Mouse (Mus musculus): ENCODE data around the gene St6galnac5. TPM values are rescaled to one million over a fixed set of nuclear protein-coding genes. Genes with fewer than 3 reads are reported as not detected.
A peak's percentile ranks its signal among the peaks of the same experiment; 100 is the strongest.

St6galnac5 gene
- polyA plus RNA-seq, 1 experiment from 2014 or later = 0.27 TPM

GRCm38 (mm10) chr3:152923530-152923929, 58.5 kb downstream of the St6galnac5 start:
- Histone ChIP-seq H3K27ac (ENCODE audit: low read depth, low read length) (no peak overlapping the region), H3K27me3 (replicated peaks; ENCODE audit: control insufficient read depth, insufficient read depth, low read length) (no peaks in the 10 kb centered on the region), H3K4me3 (ENCODE audit: low read depth, low read length) (no peak overlapping the region), H3K9me3 (ENCODE audit: control insufficient read depth) (no peaks in the 10 kb centered on the region), H3K36me3 (ENCODE audit: control insufficient read depth, insufficient read depth) (no peaks in the 10 kb centered on the region), H3K4me2 (replicated peaks; ENCODE audit: low read depth) (0 out of 2 replicates have a peak overlapping the region, but pooled peaks have one; percentile 10), H3K4me1 (replicated peaks; ENCODE audit: control insufficient read depth, insufficient read depth, low read length) (no peaks in the 10 kb centered on the region), H3K9ac (ENCODE audit: low read depth, low read length) (no peak overlapping the region)
- TF ChIP-seq CTCF (IDR thresholded peaks at IDR 0.05; ENCODE audit: low read depth) = no peak
- 24% methylated on average over 15 of the region's 15 CpGs for WGBS
- no peak for ATAC-seq

DNA sequence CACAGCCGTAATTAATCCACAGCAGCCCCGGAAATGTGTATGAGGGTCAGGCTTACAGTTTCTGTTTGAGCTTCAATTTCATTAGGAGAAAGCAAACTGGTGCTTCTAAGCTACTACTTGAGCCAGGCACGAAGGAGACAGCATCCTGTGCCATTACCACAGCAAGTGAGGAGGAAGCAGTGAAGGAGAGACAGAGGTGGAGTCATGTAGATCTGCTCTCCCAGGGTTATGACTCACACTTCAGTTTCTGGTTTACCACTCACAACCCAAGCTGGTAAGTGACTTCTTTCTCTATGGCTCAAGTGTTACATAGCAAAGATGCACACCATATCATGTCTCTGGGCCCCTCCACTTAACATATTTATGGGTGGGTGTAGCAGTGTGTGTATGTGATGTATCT, 61.7 kb downstream of the St6galnac5 start:
- Histone ChIP-seq H3K9ac (ENCODE audit: low read depth, low read length) (no peak overlapping the region), H3K36me3 (ENCODE audit: control insufficient read depth, insufficient read depth) (no peaks in the 10 kb centered on the region), H3K27me3 (replicated peaks; ENCODE audit: control insufficient read depth, insufficient read depth, low read length) (no peaks in the 10 kb centered on the region), H3K4me3 (ENCODE audit: low read depth, low read length) (no peak overlapping the region), H3K4me1 (replicated peaks; ENCODE audit: control insufficient read depth, insufficient read depth, low read length) (no peaks in the 10 kb centered on the region), H3K4me2 (replicated peaks; ENCODE audit: low read depth) (no peak overlapping the region), H3K27ac (ENCODE audit: low read depth, low read length) (no peak overlapping the region), H3K9me3 (ENCODE audit: control insufficient read depth) (no peaks in the 10 kb centered on the region)
- 77% methylated on average over 3 of the region's 3 CpGs for WGBS
- no peak for TF ChIP-seq CTCF (IDR thresholded peaks at IDR 0.05; ENCODE audit: low read depth)
- no peak for ATAC-seq

GRCm38 (mm10) chr3:152919101-152919500, 62.9 kb downstream of the St6galnac5 start:
- no peaks in the 10 kb centered on the region for H3K4me1 ChIP-seq (replicated peaks; ENCODE audit: control insufficient read depth, insufficient read depth, low read length)
- no peak overlapping the region for H3K27ac ChIP-seq (ENCODE audit: low read depth, low read length)
- no peak overlapping the region for H3K4me3 ChIP-seq (ENCODE audit: low read depth, low read length)
- no peak overlapping the region for H3K9ac ChIP-seq (ENCODE audit: low read depth, low read length)
- H3K9me3 ChIP-seq (ENCODE audit: control insufficient read depth) = no peaks in the 10 kb centered on the region
- no peak for TF ChIP-seq CTCF (IDR thresholded peaks at IDR 0.05; ENCODE audit: low read depth)
- no peaks in the 10 kb centered on the region for H3K27me3 ChIP-seq (replicated peaks; ENCODE audit: control insufficient read depth, insufficient read depth, low read length)
- H3K36me3 ChIP-seq (ENCODE audit: control insufficient read depth, insufficient read depth) = no peaks in the 10 kb centered on the region
- WGBS = 65% methylated on average over 10 of the region's 10 CpGs
- no peak overlapping the region for H3K4me2 ChIP-seq (replicated peaks; ENCODE audit: low read depth)
- no peak for ATAC-seq

DNA sequence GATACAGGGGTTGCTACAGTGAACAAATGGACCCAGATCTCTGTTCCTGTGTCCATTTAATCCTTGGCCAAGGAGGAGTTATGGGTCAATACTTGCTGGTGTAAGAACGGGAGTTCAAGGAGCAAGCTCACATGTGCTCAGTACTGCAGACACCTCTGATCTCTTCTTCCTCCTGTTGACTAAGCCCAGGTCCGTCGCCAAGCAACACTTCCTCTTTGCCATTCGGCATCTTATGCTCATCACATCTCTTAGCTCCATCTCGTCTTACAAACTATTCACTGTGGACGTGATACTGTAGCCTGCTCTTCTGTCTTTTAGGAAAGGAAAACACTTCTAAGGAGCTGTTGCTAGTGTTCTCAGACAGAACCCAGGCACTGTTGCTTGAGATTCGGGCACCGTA, 64.5 kb downstream of the St6galnac5 start:
- ATAC-seq = no peak
- no peaks in the 10 kb centered on the region for H3K4me1 ChIP-seq (replicated peaks; ENCODE audit: control insufficient read depth, insufficient read depth, low read length)
- no peak overlapping the region for H3K9ac ChIP-seq (ENCODE audit: low read depth, low read length)
- no peak overlapping the region for H3K27ac ChIP-seq (ENCODE audit: low read depth, low read length)
- no peak overlapping the region for H3K4me3 ChIP-seq (ENCODE audit: low read depth, low read length)
- TF ChIP-seq CTCF (IDR thresholded peaks at IDR 0.05; ENCODE audit: low read depth) = no peak
- H3K4me2 ChIP-seq (replicated peaks; ENCODE audit: low read depth) = no peak overlapping the region
- 79% methylated on average over 8 of the region's 8 CpGs for WGBS
- no peaks in the 10 kb centered on the region for H3K27me3 ChIP-seq (replicated peaks; ENCODE audit: control insufficient read depth, insufficient read depth, low read length)
- H3K9me3 ChIP-seq (ENCODE audit: control insufficient read depth) = no peaks in the 10 kb centered on the region
- no peaks in the 10 kb centered on the region for H3K36me3 ChIP-seq (ENCODE audit: control insufficient read depth, insufficient read depth)

- no peak for TF ChIP-seq CTCF (IDR thresholded peaks at IDR 0.05; ENCODE audit: low read depth)
- H3K9ac ChIP-seq (ENCODE audit: low read depth, low read length) = no peak overlapping the region
- H3K4me2 ChIP-seq (replicated peaks; ENCODE audit: low read depth) = no peak overlapping the region
- no peak overlapping the region for H3K4me3 ChIP-seq (ENCODE audit: low read depth, low read length)
- no peaks in the 10 kb centered on the region for H3K36me3 ChIP-seq (ENCODE audit: control insufficient read depth, insufficient read depth)
- H3K27ac ChIP-seq (ENCODE audit: low read depth, low read length) = no peak overlapping the region
- no peaks in the 10 kb centered on the region for H3K9me3 ChIP-seq (ENCODE audit: control insufficient read depth)
- no peaks in the 10 kb centered on the region for H3K27me3 ChIP-seq (replicated peaks; ENCODE audit: control insufficient read depth, insufficient read depth, low read length)
- no peak for ATAC-seq
- H3K4me1 ChIP-seq (replicated peaks; ENCODE audit: control insufficient read depth, insufficient read depth, low read length) = no peaks in the 10 kb centered on the region
- 82% methylated on average over 6 of the region's 6 CpGs for WGBS
Observed at GRCm38 (mm10) chr3:152914376-152914775, 67.7 kb downstream of the St6galnac5 start.

DNA sequence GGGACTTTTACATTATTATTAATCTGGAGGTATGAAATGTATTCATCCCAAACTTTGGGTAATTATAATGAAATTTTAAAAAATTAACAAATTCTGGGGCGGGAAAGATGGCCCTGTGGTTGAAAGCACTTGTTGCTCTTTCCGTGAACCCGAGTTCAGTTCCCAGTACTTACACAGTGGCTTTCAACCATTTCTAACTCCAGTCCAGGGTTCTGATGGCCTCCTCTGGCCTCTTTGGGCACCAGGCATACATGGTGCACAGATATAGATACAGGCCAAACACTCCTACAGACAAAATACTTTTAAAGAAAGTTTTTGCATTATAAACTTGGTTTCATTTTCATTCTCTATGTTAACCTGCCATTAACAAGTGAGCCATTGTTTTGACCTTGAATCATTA, 68.4 kb downstream of the St6galnac5 start:
- no peak for ATAC-seq
- Histone ChIP-seq H3K36me3 (ENCODE audit: control insufficient read depth, insufficient read depth) (no peaks in the 10 kb centered on the region), H3K4me1 (replicated peaks; ENCODE audit: control insufficient read depth, insufficient read depth, low read length) (no peaks in the 10 kb centered on the region), H3K27me3 (replicated peaks; ENCODE audit: control insufficient read depth, insufficient read depth, low read length) (no peaks in the 10 kb centered on the region), H3K9me3 (ENCODE audit: control insufficient read depth) (no peaks in the 10 kb centered on the region), H3K27ac (ENCODE audit: low read depth, low read length) (no peak overlapping the region), H3K4me2 (replicated peaks; ENCODE audit: low read depth) (no peak overlapping the region), H3K9ac (ENCODE audit: low read depth, low read length) (no peak overlapping the region), H3K4me3 (ENCODE audit: low read depth, low read length) (no peak overlapping the region)
- WGBS = 92% methylated on average over 3 of the region's 3 CpGs
- TF ChIP-seq CTCF (IDR thresholded peaks at IDR 0.05; ENCODE audit: low read depth) = no peak

GRCm38 (mm10) chr3:152913150-152913549, 68.9 kb downstream of the St6galnac5 start:
- Histone ChIP-seq H3K27ac (ENCODE audit: low read depth, low read length) (no peak overlapping the region), H3K4me2 (replicated peaks; ENCODE audit: low read depth) (no peak overlapping the region), H3K36me3 (ENCODE audit: control insufficient read depth, insufficient read depth) (no peaks in the 10 kb centered on the region), H3K4me1 (replicated peaks; ENCODE audit: control insufficient read depth, insufficient read depth, low read length) (no peaks in the 10 kb centered on the region), H3K9ac (ENCODE audit: low read depth, low read length) (no peak overlapping the region), H3K27me3 (replicated peaks; ENCODE audit: control insufficient read depth, insufficient read depth, low read length) (no peaks in the 10 kb centered on the region), H3K9me3 (ENCODE audit: control insufficient read depth) (no peaks in the 10 kb centered on the region), H3K4me3 (ENCODE audit: low read depth, low read length) (no peak overlapping the region)
- no peak for TF ChIP-seq CTCF (IDR thresholded peaks at IDR 0.05; ENCODE audit: low read depth)
- 87% methylated on average over 10 of the region's 10 CpGs for WGBS
- ATAC-seq = no peak

All from intestine, postnatal 0 days (tissue).